Mouse (Mus musculus) liver, embryonic 16.5 days (tissue): ENCODE results near the gene Lman2. TPM values are rescaled to one million over a fixed set of nuclear protein-coding genes. Genes with fewer than 3 reads are reported as not detected.

Experiments
- ATAC-seq: fragments of 200-750 bp; cut with Nextera tagmentation; 2 replicates; pipeline ENCODE4 v1.8.0; 2017; ENCODE audit warnings: low read depth, mild to moderate bottlenecking, moderate number of reproducible peaks, moderate library complexity
- H3K27ac ChIP-seq: fragments of 300-500 bp; sonication (generic); 2 replicates; pipeline ENCODE4 v1.5.1; 2014; ENCODE audit warnings: mild to moderate bottlenecking, low read length
- H3K27me3 ChIP-seq: fragments of 300-500 bp; sonication (generic); 2 replicates; pipeline ENCODE4 v1.6.1; 2014; ENCODE audit warnings: low read depth, low read length, mixed read lengths; ENCODE audit not compliant: control insufficient read depth, insufficient read depth
- H3K36me3 ChIP-seq: fragments of 300-500 bp; sonication (generic); 2 replicates; pipeline ENCODE4 v1.6.1; 2014; ENCODE audit warnings: mild to moderate bottlenecking; ENCODE audit not compliant: control insufficient read depth, insufficient read depth
- H3K4me1 ChIP-seq: fragments of 300-500 bp; sonication (generic); 2 replicates; pipeline ENCODE4 v1.6.1; 2014; ENCODE audit warnings: low read depth, low read length, mixed read lengths; ENCODE audit not compliant: control insufficient read depth
- H3K4me2 ChIP-seq: fragments of 300-500 bp; sonication (generic); 2 replicates; pipeline ENCODE4 v1.6.1; 2014; ENCODE audit warnings: low read depth, low read length, mixed read lengths
- H3K4me3 ChIP-seq: fragments of 300-500 bp; sonication (generic); 2 replicates; pipeline ENCODE4 v1.5.1; 2014; ENCODE audit warnings: low read depth, mild to moderate bottlenecking, low read length
- H3K9ac ChIP-seq: fragments of 300-500 bp; sonication (generic); 2 replicates; pipeline ENCODE4 v1.6.1; 2014; ENCODE audit warnings: low read depth, low read length
- H3K9me3 ChIP-seq: fragments of 300-500 bp; sonication (generic); replicated peaks from 2 replicates; pipeline ENCODE4 v1.6.1; 2016; ENCODE audit warnings: low read length; ENCODE audit not compliant: control insufficient read depth
- WGBS: fragments of 180-500 bp; shearing (Covaris S2); extraction: QIAGEN DNeasy Blood & Tissue Kit; methylation state at CpG from one replicate; pipeline ENCODE4 v1.1.7; 2014; ENCODE audit not compliant: insufficient replicate concordance; 5-methylcytosine and 5-hydroxymethylcytosine counted together
- polyA plus RNA-seq: library from polyadenylated mRNA; unstranded; fragments of >200 nt; fragmentation: Nextera tagmentation; extraction: Ambion mirVana; gene quantifications from 2 replicates; pipeline ENCODE4 v1.2.1, GENCODE M21; 2015

Lman2 gene
- polyA plus RNA-seq, 1 experiment from 2014 or later = 55.5 TPM

GRCm38 (mm10) chr13:55374206-55374924, 11.8 kb upstream of the Lman2 start:
- no peaks in the 10 kb centered on the region for H3K36me3 ChIP-seq
- 62% methylated on average over 6 of the region's 6 CpGs for whole genome bisulfite sequencing
- H3K27ac ChIP-seq = no peak overlapping the region
- H3K27me3 ChIP-seq = no peaks in the 10 kb centered on the region
- no peaks in the 10 kb centered on the region for H3K9me3 ChIP-seq
- H3K4me2 ChIP-seq = no peak overlapping the region
- H3K9ac ChIP-seq = no peak overlapping the region
- no peak for ATAC-seq
- no peak overlapping the region for H3K4me3 ChIP-seq
- H3K4me1 ChIP-seq = peaks cover 16% of the 10 kb centered on the region

- Histone ChIP-seq H3K4me3 (no peak overlapping the region), H3K9ac (no peak overlapping the region), H3K36me3 (no peaks in the 10 kb centered on the region), H3K27ac (no peak overlapping the region), H3K27me3 (no peaks in the 10 kb centered on the region), H3K4me1 (peaks cover 31% of the 10 kb centered on the region), H3K4me2 (no peak overlapping the region), H3K9me3 (no peaks in the 10 kb centered on the region)
- no peak for ATAC-seq
- 50% methylated on average over 5 of the region's 5 CpGs for WGBS
Measured at GRCm38 (mm10) chr13:55371740-55372139, 9.2 kb upstream of the Lman2 start.

- Histone ChIP-seq H3K27ac (no peak overlapping the region), H3K4me2 (no peak overlapping the region), H3K4me1 (peaks cover 31% of the 10 kb centered on the region), H3K9me3 (no peaks in the 10 kb centered on the region), H3K9ac (no peak overlapping the region), H3K27me3 (no peaks in the 10 kb centered on the region), H3K36me3 (no peaks in the 10 kb centered on the region), H3K4me3 (no peak overlapping the region)
- no peak for ATAC-seq
- WGBS = 57% methylated on average over 8 of the region's 8 CpGs
Measured at GRCm38 (mm10) chr13:55371007-55371681, 8.6 kb upstream of the Lman2 start.

- no peak for ATAC-seq
- H3K4me1 ChIP-seq = peaks cover 31% of the 10 kb centered on the region
- 31% methylated on average over 3 of the region's 3 CpGs for WGBS
- no peaks in the 10 kb centered on the region for H3K9me3 ChIP-seq
- H3K9ac ChIP-seq = 0 out of 2 replicates have a peak overlapping the region, but pooled peaks have one; percentile 11
- H3K36me3 ChIP-seq = no peaks in the 10 kb centered on the region
- H3K4me3 ChIP-seq = peak overlapping the region; percentile 39
- no peak overlapping the region for H3K27ac ChIP-seq
- no peaks in the 10 kb centered on the region for H3K27me3 ChIP-seq
- H3K4me2 ChIP-seq = peak overlapping the region; percentile 49
Measured at GRCm38 (mm10) chr13:55370234-55370633, 7.7 kb upstream of the Lman2 start.

GRCm38 (mm10) chr13:55369531-55370114, 7.0 kb upstream of the Lman2 start, which contains the start of gene Rgs14:
Gene Rgs14, plus strand, starts transcription at chr13:55369732.
- peak; percentile 90 for ATAC-seq
- no peaks in the 10 kb centered on the region for H3K9me3 ChIP-seq
- WGBS = 17% methylated on average over 13 of the region's 13 CpGs
- peak within 1 kb of the TSS; percentile 39 for H3K4me3 ChIP-seq
- H3K4me2 ChIP-seq = peak within 1 kb of the TSS; percentile 49
- no peaks in the 10 kb centered on the region for H3K27me3 ChIP-seq
- peaks cover 31% of the 10 kb centered on the region for H3K4me1 ChIP-seq
- H3K27ac ChIP-seq = no peak within 1 kb of the TSS; the same call in 1 of the 2 replicates
- no peaks in the 10 kb centered on the region for H3K36me3 ChIP-seq
- 0 out of 2 replicates have a peak within 1 kb of the TSS, but pooled peaks have one; percentile 11 for H3K9ac ChIP-seq

DNA sequence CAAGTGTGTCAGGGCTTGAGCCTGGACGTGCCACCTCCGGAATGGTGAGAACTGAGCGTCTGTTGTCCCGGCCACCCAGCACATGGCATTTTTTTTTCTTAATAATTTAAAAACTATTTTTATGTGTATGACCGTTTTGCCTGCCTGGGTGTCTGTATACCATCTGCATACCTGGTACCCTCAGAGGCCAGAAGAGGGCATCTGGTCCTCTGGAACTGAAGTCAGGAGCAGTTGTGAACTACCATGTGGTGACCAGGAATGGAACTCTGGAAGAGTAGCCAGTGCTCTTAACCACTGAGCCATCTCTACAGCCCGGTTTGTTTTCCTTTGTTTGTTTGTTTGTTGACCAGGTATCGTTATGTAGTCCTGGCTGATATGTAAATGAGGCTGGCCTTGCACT, 5.8 kb upstream of the Lman2 start:
- no peaks in the 10 kb centered on the region for H3K9me3 ChIP-seq
- no peak overlapping the region for H3K27ac ChIP-seq
- H3K27me3 ChIP-seq = no peaks in the 10 kb centered on the region
- H3K36me3 ChIP-seq = no peaks in the 10 kb centered on the region
- 69% methylated on average over 7 of the region's 7 CpGs for WGBS
- ATAC-seq = no peak
- H3K9ac ChIP-seq = no peak overlapping the region
- H3K4me3 ChIP-seq = no peak overlapping the region
- no peak overlapping the region for H3K4me2 ChIP-seq
- H3K4me1 ChIP-seq = peaks cover 31% of the 10 kb centered on the region

DNA sequence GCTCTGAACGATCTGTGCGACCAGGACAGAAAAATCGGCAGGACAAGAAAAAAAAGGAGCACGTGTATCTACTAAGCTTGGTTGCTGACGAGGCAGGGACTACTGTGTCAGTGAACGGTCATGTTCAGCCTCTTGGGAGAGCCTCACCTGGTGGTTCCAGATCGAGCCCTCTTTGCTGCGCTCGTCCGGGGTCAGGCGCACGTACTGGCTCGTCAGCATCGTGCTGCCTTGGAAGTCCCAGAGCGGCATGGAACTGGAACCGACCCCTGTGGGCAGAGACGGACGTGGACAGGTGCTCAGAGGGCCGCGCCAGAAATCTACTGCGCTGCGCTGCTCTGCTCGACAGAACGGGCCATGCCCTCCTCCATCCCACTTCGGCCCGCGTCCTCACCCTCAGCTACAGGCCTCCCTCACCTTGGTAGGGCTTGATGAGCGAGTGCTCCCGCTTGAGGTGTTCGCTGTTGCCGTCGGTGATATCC, 570 bp downstream of the Lman2 start:
- peak overlapping the region; percentile 95 for H3K9ac ChIP-seq
- no peaks in the 10 kb centered on the region for H3K27me3 ChIP-seq
- peaks cover 12% of the 10 kb centered on the region for H3K36me3 ChIP-seq
- ATAC-seq = peak; percentile 36
- no peaks in the 10 kb centered on the region for H3K9me3 ChIP-seq
- whole genome bisulfite sequencing = under 1% methylated on average over 32 of the region's 32 CpGs
- H3K4me2 ChIP-seq = peak overlapping the region; percentile 79
- H3K4me1 ChIP-seq = peaks cover 26% of the 10 kb centered on the region
- H3K4me3 ChIP-seq = peak overlapping the region; percentile 96
- peak overlapping the region; percentile 97 for H3K27ac ChIP-seq

- Histone ChIP-seq H3K27ac (peak overlapping the region; percentile 35; the same call in 1 of the 2 replicates), H3K36me3 (peaks cover 14% of the 10 kb centered on the region), H3K4me2 (peak overlapping the region; percentile 79), H3K4me1 (peaks cover 24% of the 10 kb centered on the region), H3K9me3 (no peaks in the 10 kb centered on the region), H3K27me3 (no peaks in the 10 kb centered on the region), H3K9ac (peak overlapping the region; percentile 95), H3K4me3 (peak overlapping the region; percentile 96)
- no peak for ATAC-seq
Measured at GRCm38 (mm10) chr13:55361145-55361544, 1.4 kb downstream of the Lman2 start.
